Mouse (Mus musculus) kidney, adult 10 weeks (tissue): Measurements from ENCODE around the gene Tapbp. TPM values are rescaled to one million over a fixed set of nuclear protein-coding genes. Genes with fewer than 3 reads are reported as not detected.

ENCODE experiments used
- polyA plus RNA-seq: library from polyadenylated mRNA; stranded (reverse); fragments of 350-450 nt; fragmentation: Illumina TruSeq; extraction: RNeasy Lipid Tissue Mini Kit (QIAGEN cat#74804); gene quantifications from one replicate; pipeline ENCODE4 v1.2.3, GENCODE M21; 2014; ENCODE audit warnings: low read depth, low replicate concordance

The Tapbp gene
- 17.3 TPM for polyA plus RNA-seq

GRCm38 (mm10) chr17:33915671-33916250 lies at the start of gene Tapbp, which contains the start of gene Zbtb22:
TSS of gene Tapbp (plus strand) at chr17:33915899.
TSS of gene Zbtb22 (plus strand) at chr17:33915904.

DNA sequence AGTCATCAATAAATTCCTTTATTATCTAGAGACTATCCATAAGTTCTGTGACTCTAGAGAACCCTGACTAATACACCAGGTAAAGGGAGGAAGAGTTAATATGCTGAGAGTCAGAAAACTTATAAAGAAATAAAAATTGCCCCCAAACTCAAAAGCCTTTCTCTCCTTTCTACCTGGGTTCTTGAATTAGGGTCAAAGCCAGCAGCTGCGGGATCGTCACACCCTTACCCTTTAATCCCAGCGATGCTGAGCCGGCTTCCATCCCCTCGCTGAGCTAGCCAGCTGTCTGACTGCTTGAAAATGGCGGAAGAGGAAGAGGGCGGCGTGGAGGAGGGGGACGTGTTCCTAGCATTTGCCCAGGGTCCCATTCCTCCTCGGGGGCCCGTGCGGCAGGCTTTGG lies 42.2 kb upstream of the Tapbp start, which contains the start of gene Gm7029:
Gene Gm7029 (plus strand): TSS at position 301 of the 400 bp plus-strand sequence.

DNA sequence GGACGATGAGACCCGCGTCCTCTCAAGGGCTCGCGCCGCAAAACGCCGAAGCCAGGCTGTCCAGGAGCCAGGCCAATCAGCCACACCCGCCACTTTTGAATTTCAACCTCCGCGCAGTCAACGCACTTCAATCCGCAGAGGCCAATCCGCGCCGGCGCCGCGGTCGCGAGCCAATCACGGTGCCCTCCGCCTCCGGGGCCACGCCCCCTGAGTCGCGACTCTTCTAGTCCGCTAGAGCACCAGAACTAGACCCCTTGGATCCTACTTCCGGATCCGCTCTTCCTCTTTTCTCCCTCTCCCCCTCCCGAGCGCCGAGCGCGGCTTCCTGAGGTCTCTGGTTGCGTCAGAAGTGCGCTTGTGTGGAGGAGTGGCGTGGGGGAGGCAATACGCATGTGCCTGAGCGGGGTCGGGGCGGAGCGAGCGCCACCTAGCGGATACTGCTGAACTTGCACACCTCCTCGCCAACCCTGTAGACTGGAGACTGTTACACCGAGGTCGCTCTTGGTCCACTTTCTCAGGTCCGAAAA lies 25.1 kb upstream of the Tapbp start, which contains the start of gene Kifc1:
Gene Kifc1 (minus strand): TSS at position 129 of the 527 bp plus-strand sequence.

DNA sequence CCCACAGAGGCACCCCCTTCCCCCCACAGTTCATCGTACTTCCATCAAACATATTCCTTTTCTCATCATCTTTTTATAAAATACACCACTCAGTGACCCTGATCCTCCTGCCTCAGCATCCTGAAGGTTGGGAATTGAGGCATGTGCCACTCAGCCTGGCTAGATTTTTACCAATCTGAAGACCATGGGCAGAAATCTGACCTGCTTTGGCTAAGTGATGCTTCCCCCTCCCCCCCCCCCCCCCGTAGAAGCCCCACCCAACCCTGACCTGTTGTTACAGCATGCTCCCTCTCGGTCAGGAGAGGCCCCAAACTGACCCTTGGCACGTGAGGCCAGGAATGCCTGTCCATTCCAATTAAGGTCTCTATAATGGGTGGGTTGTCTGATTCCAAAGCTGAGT lies 10.9 kb upstream of the Tapbp start, which contains the start of gene Platr17:
Gene Platr17 (plus strand): TSS at position 301 of the 400 bp plus-strand sequence.

DNA sequence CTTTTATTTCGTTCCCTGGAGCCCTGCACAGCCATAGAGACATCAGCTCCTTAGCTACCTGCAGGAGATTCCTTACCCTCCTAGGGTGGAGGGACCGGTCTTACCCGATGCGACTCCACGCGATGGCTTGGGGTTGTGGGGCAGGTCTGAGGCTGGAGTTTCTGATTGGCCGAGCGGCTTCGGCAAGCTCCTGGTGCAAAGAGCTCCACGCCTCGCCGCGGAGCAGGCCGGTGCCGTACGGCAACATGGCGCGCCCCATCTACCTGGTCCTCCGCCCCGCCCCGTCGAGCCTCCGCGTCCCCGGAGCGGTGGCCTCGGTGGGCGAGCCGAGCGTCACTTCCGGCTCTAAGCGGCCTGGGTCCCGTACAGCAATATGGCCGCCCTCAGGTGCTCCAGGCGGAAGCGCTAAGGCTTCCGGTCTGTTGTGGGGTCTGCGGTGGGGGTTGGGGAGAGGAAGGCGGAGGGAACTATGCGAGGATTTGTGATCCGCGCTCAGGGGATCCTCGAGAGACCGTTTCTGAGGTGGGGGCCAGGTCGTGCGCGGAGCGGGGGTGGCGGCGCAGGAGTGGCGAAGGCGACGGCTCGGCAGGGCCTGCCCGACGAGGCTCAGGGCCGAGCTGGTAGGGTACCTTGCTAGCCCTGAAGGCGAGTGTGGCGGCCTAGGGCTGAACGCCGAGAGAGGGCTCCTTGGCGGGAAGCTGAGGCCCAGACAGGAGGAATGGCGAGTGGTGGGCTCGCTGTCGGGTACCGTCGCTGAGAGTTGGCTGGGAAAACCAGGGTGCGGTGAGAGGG lies 6.4 kb upstream of the Tapbp start, which contains the start of gene Daxx:
Gene Daxx (plus strand): TSS at position 338 of the 792 bp plus-strand sequence.

GRCm38 (mm10) chr17:33929371-33930279 lies 13.9 kb downstream of the Tapbp start, which contains the start of gene Rgl2:
TSS of gene Rgl2 (plus strand) at chr17:33929543.

GRCm38 (mm10) chr17:33940206-33940805 lies 24.6 kb downstream of the Tapbp start, which contains the start of the genes Pfdn6 and Wdr46:
TSS of gene Pfdn6 (minus strand) at chr17:33940343.
TSS of gene Wdr46 (plus strand) at chr17:33940660.

DNA sequence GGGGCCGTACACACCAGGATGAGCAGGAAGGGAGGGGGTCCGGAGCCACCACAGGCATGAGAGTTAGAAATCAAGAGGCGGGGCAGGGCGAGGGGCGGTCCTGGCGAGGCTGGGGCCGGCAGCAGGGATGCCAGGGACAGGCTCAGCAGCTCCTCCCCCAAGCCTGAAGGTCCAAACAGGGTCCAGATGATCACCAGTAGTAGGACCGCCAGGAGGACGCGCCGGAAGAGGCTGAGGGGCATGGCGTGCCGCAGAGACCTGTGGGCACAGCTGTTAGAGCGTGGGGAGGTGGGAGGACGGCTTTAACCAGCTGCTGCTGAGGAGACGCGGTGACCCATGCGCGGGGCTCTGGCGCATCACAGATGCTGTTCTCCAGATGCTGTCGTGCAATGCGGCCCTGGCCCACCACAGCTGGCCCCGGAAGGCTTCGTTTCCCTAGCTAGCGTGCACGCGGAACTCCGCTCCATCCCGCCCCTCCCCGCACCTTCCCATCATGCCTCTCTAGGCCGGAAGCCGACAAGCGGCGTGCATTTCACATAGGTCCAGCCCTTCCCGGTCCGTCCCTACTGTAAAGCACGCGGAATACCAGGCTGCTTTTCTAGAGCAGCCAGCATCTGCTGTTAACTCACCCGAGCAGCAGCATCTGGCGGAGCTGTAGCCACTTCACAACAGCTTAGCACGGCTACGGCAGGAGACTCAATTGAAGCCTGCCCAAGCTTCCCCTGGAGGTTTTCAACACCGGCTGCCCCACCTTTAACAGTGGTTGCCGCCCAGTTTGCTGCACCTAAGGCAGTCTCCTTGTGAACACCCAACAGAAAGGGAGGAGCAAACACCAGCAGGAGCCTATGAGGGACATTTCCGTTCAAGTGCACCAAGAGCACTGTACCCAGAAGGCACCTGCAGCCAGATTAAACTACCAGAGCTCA lies 35.6 kb downstream of the Tapbp start, which contains the start of gene B3galt4:
Gene B3galt4 (minus strand): TSS at position 468 of the 926 bp plus-strand sequence.

DNA sequence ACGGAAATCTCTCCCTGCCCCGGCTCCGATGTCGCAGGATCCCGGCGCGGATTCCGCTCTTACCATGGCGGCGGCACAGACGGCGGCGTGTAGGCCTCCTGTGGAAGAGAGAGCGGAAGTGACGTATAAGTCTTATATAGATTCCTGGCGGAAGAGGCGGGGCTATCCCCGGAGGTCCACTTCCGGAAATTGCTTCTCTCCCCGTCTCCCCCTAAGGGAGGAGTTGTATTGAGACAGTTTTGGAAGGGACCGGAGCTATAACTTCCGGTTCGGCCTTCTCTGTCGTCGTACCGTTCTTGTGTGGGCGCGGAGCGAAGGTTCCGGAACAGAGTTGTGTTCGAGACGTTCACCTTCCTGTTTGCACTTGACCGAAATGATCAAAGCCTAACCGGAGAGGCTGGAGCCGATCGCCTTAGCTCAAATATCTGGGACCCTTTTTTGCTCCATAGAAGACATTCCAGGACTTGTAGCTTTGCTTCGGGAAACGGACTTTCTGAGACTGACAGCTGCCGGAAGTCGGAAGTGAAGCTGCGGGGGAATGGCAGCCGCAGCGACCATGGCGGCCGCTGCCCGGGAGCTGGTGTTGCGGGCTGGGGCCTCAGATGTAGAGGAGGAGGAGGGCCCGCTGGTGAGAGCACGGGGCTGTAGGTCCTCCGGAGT lies 40.0 kb downstream of the Tapbp start, which contains the start of the genes Vps52 and Rps18:
Gene Vps52 (plus strand): TSS at position 258 of the 660 bp plus-strand sequence.
Gene Rps18 (minus strand): TSS at position 447 of the 660 bp plus-strand sequence.

Other genes starting within 250 kb of the Tapbp start
- gene Hnrnpm, start 229.0 kb upstream of the Tapbp start, polyA plus RNA-seq: 305 TPM
- gene March2, start 197.2 kb upstream of the Tapbp start, polyA plus RNA-seq: 18.5 TPM
- gene Rab11b, start 155.4 kb upstream of the Tapbp start, polyA plus RNA-seq: 15.2 TPM
- 1.4 TPM for gene Angptl4, start 134.1 kb upstream of the Tapbp start, polyA plus RNA-seq
- gene Kank3, start 105.4 kb upstream of the Tapbp start, polyA plus RNA-seq: 10.2 TPM
- 57.1 TPM for gene Rps28, start 91.3 kb upstream of the Tapbp start, polyA plus RNA-seq
- 17.8 TPM for gene Ndufa7, start 91.3 kb upstream of the Tapbp start, polyA plus RNA-seq
- 6.0 TPM for gene Cd320, start 72.8 kb upstream of the Tapbp start, polyA plus RNA-seq
- not detected for gene Gm7029, start 42.1 kb upstream of the Tapbp start, polyA plus RNA-seq
- gene Kifc1, start 25.2 kb upstream of the Tapbp start, polyA plus RNA-seq: not detected
- not detected for gene Platr17, start 10.8 kb upstream of the Tapbp start, polyA plus RNA-seq
- 5.0 TPM for gene Daxx, start 6.5 kb upstream of the Tapbp start, polyA plus RNA-seq
- gene Zbtb22, start within 50 bp of the Tapbp start, polyA plus RNA-seq: 1.3 TPM
- gene Rgl2, start 13.6 kb downstream of the Tapbp start, polyA plus RNA-seq: 1.6 TPM
- gene Pfdn6, start 24.4 kb downstream of the Tapbp start, polyA plus RNA-seq: 15.7 TPM
- 0.24 TPM for gene Wdr46, start 24.8 kb downstream of the Tapbp start, polyA plus RNA-seq
- gene B3galt4, start 35.6 kb downstream of the Tapbp start, polyA plus RNA-seq: not detected
- 2.9 TPM for gene Vps52, start 39.9 kb downstream of the Tapbp start, polyA plus RNA-seq
- gene Rps18, start 40.1 kb downstream of the Tapbp start, polyA plus RNA-seq: 17.5 TPM
- gene H2-K1, start 84.4 kb downstream of the Tapbp start, polyA plus RNA-seq: 78.8 TPM
- 0.44 TPM for gene Ring1, start 108.8 kb downstream of the Tapbp start, polyA plus RNA-seq
- gene H2-Ke6, start 112.2 kb downstream of the Tapbp start, polyA plus RNA-seq: 3.7 TPM
- gene Slc39a7, start 115.8 kb downstream of the Tapbp start, polyA plus RNA-seq: 0.73 TPM
- 0.77 TPM for gene Rxrb, start 115.9 kb downstream of the Tapbp start, polyA plus RNA-seq
- not detected for gene Col11a2, start 123.5 kb downstream of the Tapbp start, polyA plus RNA-seq
- not detected for gene H2-Oa, start 176.4 kb downstream of the Tapbp start, polyA plus RNA-seq
- not detected for gene H2-DMa, start 203.6 kb downstream of the Tapbp start, polyA plus RNA-seq
- gene Brd2, start 206.7 kb downstream of the Tapbp start, polyA plus RNA-seq: 167 TPM
- 0.44 TPM for gene H2-DMb2, start 227.4 kb downstream of the Tapbp start, polyA plus RNA-seq
- gene H2-DMb1, start 237.2 kb downstream of the Tapbp start, polyA plus RNA-seq: 7.9 TPM